Mouse (Mus musculus): ENCODE results near the gene Gdpgp1. TPM values are rescaled to one million over a fixed set of nuclear protein-coding genes. Genes with fewer than 3 reads are reported as not detected.
A peak's percentile ranks its signal among the peaks of the same experiment; 100 is the strongest.

The Gdpgp1 gene
- polyA plus RNA-seq, 1 experiment from 2014 or later: 4.5 TPM

- Histone ChIP-seq H3K27me3 (replicated peaks) (no peaks in the 10 kb centered on the region), H3K9ac (peak overlapping the region; percentile 26; the same call in 1 of the 2 replicates), H3K9me3 (no peaks in the 10 kb centered on the region), H3K36me3 (replicated peaks) (no peaks in the 10 kb centered on the region), H3K4me2 (peak overlapping the region; percentile 23), H3K27ac (peak overlapping the region; percentile 64), H3K4me1 (peaks cover 65% of the 10 kb centered on the region), H3K4me3 (no peak overlapping the region)
- peak; percentile 82 for ATAC-seq (replicated peaks)
- 9% methylated on average over 16 of the region's 16 CpGs for WGBS
These were observed 40.2 kb upstream of the Gdpgp1 start for GRCm38 (mm10) chr7:80192226-80193061.

DNA sequence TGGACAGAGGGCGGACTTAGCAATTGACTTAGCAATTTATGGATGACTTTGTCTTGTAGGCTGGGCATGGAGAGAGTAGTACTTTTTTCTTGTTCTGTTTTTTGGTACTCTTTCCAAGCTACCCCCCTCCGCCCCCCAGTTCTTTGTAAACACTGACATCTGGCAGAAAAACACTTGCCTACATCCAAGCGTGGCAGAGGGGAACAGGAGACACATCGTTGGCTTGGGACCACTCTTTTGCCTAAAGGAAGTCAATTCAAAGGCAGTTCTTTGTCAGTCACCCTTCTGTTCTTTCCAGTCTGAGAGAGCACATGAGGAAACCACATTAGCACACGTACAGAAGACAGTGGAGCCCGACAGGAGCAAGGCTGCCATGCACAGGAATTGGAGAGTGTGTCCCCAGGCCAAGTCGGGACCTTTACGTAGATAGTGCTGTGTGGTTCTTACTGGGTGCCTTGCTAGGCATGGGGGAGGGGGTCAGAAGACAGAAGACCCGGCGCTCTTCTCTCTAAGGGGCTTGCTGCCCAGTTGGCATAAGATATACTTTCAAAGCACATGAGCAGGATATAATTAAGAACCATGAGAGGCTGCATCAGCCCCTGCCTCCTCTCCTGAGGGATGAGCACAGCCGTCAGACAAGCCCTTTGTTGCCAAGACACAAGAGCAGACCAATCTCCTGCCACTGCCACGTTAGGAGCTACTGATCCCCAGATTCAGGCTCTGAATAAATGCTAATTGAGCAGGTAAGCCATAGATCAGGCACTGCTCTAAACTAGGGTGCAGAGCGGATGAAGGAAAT, 38.5 kb upstream of the Gdpgp1 start:
- Histone ChIP-seq H3K9ac (peak overlapping the region; percentile 28; the same call in 1 of the 2 replicates), H3K4me2 (peak overlapping the region; percentile 22; the same call in 1 of the 2 replicates), H3K27ac (peak overlapping the region; percentile 60), H3K9me3 (no peaks in the 10 kb centered on the region), H3K27me3 (replicated peaks) (no peaks in the 10 kb centered on the region), H3K36me3 (replicated peaks) (no peaks in the 10 kb centered on the region), H3K4me3 (no peak overlapping the region), H3K4me1 (peaks cover 55% of the 10 kb centered on the region)
- ATAC-seq (replicated peaks): no peak
- 42% methylated on average over 13 of the region's 13 CpGs for WGBS

GRCm38 (mm10) chr7:80195146-80195545, 37.5 kb upstream of the Gdpgp1 start:
- Histone ChIP-seq H3K9me3 (no peaks in the 10 kb centered on the region), H3K4me2 (no peak overlapping the region), H3K4me1 (peaks cover 58% of the 10 kb centered on the region), H3K36me3 (replicated peaks) (no peaks in the 10 kb centered on the region), H3K9ac (no peak overlapping the region), H3K27me3 (replicated peaks) (no peaks in the 10 kb centered on the region), H3K27ac (no peak overlapping the region), H3K4me3 (no peak overlapping the region)
- 89% methylated on average over 5 of the region's 5 CpGs for WGBS
- ATAC-seq (replicated peaks): no peak

DNA sequence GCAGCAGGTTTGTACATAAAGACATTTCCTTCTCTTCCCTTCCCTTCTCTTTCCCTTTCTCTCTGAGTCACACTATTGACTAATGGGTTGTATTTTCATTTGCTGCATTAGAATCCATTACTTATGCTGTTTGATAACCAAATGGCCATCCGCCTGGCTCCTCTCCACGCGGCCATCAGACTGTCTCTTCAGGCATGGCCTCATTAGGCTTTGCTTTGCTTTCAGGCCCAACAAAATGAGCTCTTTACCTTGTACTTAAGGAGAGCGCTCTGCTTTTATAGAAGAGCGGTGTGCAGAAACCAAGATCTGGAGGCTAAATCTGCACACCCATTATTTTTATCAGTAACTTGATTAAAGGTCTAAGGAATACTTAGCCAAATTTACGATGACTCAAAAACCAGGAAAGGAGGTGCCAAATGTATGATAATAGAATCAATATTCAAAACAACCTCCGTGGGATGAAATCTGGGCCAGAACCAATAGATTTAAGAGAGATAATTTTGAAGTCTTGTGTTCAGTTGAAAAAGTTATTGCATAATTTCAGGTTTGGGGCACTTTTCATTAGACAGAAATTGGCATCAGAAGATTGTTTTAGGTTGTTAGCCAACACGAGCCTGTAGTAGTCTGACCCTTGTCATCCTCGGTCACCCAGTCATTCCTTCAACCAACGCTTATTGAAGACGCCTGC, 36.9 kb upstream of the Gdpgp1 start:
- WGBS: 84% methylated on average over 10 of the region's 11 CpGs
- no peak overlapping the region for H3K4me3 ChIP-seq

DNA sequence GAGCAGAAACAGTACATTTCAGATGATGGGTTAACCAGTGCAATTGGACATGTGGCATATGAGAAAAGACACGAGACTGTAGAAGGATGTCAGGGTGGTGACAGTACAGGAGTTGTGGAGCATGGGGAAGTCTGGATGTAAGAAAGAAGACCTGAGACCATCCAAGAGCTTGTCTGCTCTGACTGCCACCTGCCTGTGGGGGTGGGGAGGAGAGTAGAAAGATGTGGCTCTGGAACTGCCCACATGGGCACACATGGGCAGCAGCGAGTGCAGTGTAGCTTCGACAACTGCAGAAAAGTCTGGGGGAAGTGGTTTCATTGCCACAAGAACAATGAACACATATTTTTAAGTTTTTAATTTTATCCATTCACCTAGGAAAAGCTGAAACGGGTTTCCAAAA, 35.3 kb upstream of the Gdpgp1 start:
- Histone ChIP-seq H3K36me3 (replicated peaks) (no peaks in the 10 kb centered on the region), H3K27me3 (replicated peaks) (no peaks in the 10 kb centered on the region), H3K4me3 (peak overlapping the region; percentile 77), H3K27ac (peak overlapping the region; percentile 96), H3K4me1 (peaks cover 67% of the 10 kb centered on the region), H3K9me3 (no peaks in the 10 kb centered on the region), H3K4me2 (peak overlapping the region; percentile 76), H3K9ac (peak overlapping the region; percentile 80)
- ATAC-seq (replicated peaks): no peak
- WGBS: 16% methylated on average over 4 of the region's 4 CpGs

More for the DNA sequence above, 36.9 kb upstream of the Gdpgp1 start:
- Histone ChIP-seq H3K9me3 (no peaks in the 10 kb centered on the region), H3K4me2 (no peak overlapping the region), H3K27me3 (replicated peaks) (no peaks in the 10 kb centered on the region), H3K36me3 (replicated peaks) (no peaks in the 10 kb centered on the region), H3K9ac (no peak overlapping the region), H3K4me1 (peaks cover 64% of the 10 kb centered on the region), H3K27ac (no peak overlapping the region)
- no peak for ATAC-seq (replicated peaks)

GRCm38 (mm10) chr7:80197941-80198778, 34.5 kb upstream of the Gdpgp1 start:
- peak; percentile 89 for ATAC-seq (replicated peaks)
- no peaks in the 10 kb centered on the region for H3K9me3 ChIP-seq
- no peaks in the 10 kb centered on the region for H3K27me3 ChIP-seq (replicated peaks)
- WGBS: under 1% methylated on average over 72 of the region's 74 CpGs
- H3K4me1 ChIP-seq: peaks cover 67% of the 10 kb centered on the region
- H3K27ac ChIP-seq: peak overlapping the region; percentile 96
- H3K4me2 ChIP-seq: peak overlapping the region; percentile 76
- peak overlapping the region; percentile 80 for H3K9ac ChIP-seq
- H3K36me3 ChIP-seq (replicated peaks): no peaks in the 10 kb centered on the region
- peak overlapping the region; percentile 77 for H3K4me3 ChIP-seq

DNA sequence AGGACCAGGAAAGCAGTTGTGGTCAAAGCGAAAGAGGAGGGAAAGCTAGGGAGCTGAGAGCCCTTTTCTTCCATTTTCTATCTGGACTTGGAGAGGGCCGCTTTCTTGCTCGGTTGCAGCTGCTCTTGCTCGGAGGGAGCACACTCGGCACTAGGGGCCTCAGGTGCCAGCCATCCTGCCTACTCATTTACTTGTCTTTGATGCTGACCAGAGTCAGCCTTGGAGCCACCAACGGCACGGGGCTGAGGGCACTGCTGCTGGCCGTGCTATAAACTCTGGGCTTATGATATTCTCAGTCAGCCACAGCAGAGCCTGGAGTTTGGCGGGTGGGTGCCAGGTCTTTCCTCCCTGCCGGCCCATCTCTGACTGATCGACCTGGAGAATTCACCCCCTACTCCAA, 33.8 kb upstream of the Gdpgp1 start:
- Histone ChIP-seq H3K27me3 (replicated peaks) (no peaks in the 10 kb centered on the region), H3K4me1 (peaks cover 69% of the 10 kb centered on the region), H3K9me3 (no peaks in the 10 kb centered on the region), H3K4me2 (peak overlapping the region; percentile 76), H3K27ac (peak overlapping the region; percentile 96), H3K9ac (peak overlapping the region; percentile 80), H3K36me3 (replicated peaks) (no peaks in the 10 kb centered on the region), H3K4me3 (peak overlapping the region; percentile 77)
- ATAC-seq (replicated peaks): peak; percentile 19
- under 1% methylated on average over 11 of the region's 11 CpGs for WGBS

DNA sequence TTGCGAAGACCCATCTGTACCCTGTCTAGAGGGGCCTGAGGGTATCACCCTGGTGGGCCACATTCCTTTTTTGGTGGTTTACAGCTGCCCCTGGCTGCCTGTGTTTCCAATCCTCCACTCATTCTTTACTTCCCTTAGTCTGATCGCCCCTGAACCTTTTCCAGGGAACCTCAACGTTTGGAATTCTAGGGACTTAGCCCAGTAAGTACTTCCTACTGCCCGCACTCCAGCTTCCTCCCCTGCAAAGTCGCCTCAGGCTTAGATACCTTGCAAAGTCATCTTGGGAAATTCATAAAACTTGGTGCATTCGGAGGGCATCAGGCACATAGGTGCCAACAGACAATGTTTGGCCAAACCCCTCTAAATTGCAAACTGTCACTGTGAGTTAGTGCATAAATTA, 33.4 kb upstream of the Gdpgp1 start:
- no peaks in the 10 kb centered on the region for H3K9me3 ChIP-seq
- peak overlapping the region; percentile 77 for H3K4me3 ChIP-seq
- H3K4me2 ChIP-seq: peak overlapping the region; percentile 76
- no peaks in the 10 kb centered on the region for H3K27me3 ChIP-seq (replicated peaks)
- H3K27ac ChIP-seq: peak overlapping the region; percentile 96
- no peak for ATAC-seq (replicated peaks)
- H3K9ac ChIP-seq: peak overlapping the region; percentile 80
- peaks cover 69% of the 10 kb centered on the region for H3K4me1 ChIP-seq
- WGBS: 38% methylated on average over 6 of the region's 6 CpGs
- no peaks in the 10 kb centered on the region for H3K36me3 ChIP-seq (replicated peaks)

DNA sequence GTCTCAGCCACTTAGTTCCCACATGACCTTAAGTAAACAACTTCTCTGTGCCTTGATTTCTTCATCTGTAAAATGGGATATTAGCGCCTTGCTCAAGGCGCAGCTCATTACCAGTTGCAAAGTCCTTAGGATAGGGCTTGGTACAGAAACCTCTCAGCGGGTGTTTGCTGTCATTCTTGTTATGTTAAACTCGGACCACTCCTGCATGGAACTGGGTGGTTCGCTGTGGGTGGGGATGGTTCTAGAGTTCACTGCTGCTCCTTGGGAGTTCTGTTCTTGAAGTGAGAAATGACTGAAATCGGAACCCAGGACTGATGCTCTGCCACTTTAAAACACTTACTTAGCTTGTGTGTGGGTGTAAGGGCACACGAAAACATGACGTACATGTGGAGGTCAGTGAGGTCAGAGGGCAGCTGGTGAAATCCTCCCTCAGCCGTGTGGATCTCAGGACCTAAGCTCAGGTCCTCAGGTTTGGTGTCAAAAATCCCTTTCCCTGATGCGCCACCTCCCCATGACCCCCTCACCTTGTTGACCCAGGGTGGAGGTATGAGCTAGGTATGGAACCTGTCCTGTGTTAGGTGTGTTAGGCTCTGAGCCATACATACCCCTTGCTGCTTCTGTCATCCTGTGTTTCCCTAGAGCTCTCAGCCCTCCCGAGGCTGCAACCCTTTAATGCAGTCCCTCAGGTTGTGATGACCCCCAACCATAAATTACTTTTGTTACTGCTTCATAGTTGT, 32.6 kb upstream of the Gdpgp1 start:
- no peaks in the 10 kb centered on the region for H3K36me3 ChIP-seq (replicated peaks)
- 78% methylated on average over 11 of the region's 11 CpGs for WGBS
- no peak for ATAC-seq (replicated peaks)
- H3K27me3 ChIP-seq (replicated peaks): no peaks in the 10 kb centered on the region
- H3K4me1 ChIP-seq: peaks cover 70% of the 10 kb centered on the region
- H3K4me2 ChIP-seq: peak overlapping the region; percentile 76
- H3K9ac ChIP-seq: no peak overlapping the region
- peak overlapping the region; percentile 77 for H3K4me3 ChIP-seq
- H3K27ac ChIP-seq: no peak overlapping the region
- H3K9me3 ChIP-seq: no peaks in the 10 kb centered on the region

- H3K36me3 ChIP-seq (replicated peaks): no peaks in the 10 kb centered on the region
- no peaks in the 10 kb centered on the region for H3K9me3 ChIP-seq
- no peak for ATAC-seq (replicated peaks)
- H3K4me2 ChIP-seq: peak overlapping the region; percentile 76; the same call in 1 of the 2 replicates
- H3K27me3 ChIP-seq (replicated peaks): no peaks in the 10 kb centered on the region
- H3K27ac ChIP-seq: no peak overlapping the region
- H3K4me1 ChIP-seq: peaks cover 72% of the 10 kb centered on the region
- H3K9ac ChIP-seq: no peak overlapping the region
- WGBS: 92% methylated on average over 6 of the region's 6 CpGs
- H3K4me3 ChIP-seq: no peak overlapping the region
These were observed 32.1 kb upstream of the Gdpgp1 start for GRCm38 (mm10) chr7:80200588-80200945.

GRCm38 (mm10) chr7:80200963-80201539, 31.6 kb upstream of the Gdpgp1 start:
- Histone ChIP-seq H3K27me3 (replicated peaks) (no peaks in the 10 kb centered on the region), H3K4me1 (peaks cover 72% of the 10 kb centered on the region), H3K36me3 (replicated peaks) (no peaks in the 10 kb centered on the region), H3K27ac (no peak overlapping the region), H3K4me2 (no peak overlapping the region), H3K9ac (no peak overlapping the region), H3K4me3 (no peak overlapping the region), H3K9me3 (no peaks in the 10 kb centered on the region)
- 85% methylated on average over 5 of the region's 5 CpGs for WGBS
- no peak for ATAC-seq (replicated peaks)

All from midbrain, embryonic 15.5 days (tissue).